Mouse (Mus musculus) spleen, adult 18-20 months (tissue): ENCODE results near the gene Vmn1r210.
"Not testable (repeated sequence)": the region's sequence is repeated elsewhere in the genome, so short reads cannot be mapped to it uniquely, and the experiment has no call there.

Experiments used
- DNase-seq, 2 experiments: peaks; one replicate each; pipeline ENCODE4 v3.0.0; 2022; ENCODE audit warnings: mixed read lengths in 2 of 2

The Vmn1r210 gene

GRCm38 (mm10) chr13:22831248-22831647, at the start of gene Vmn1r210:
Gene Vmn1r210, minus strand, starts transcription at chr13:22831348.
- DNase-seq: no peak

- no peak for DNase-seq
Measured at GRCm38 (mm10) chr13:22879257-22879656, 48.1 kb upstream of the Vmn1r210 start.

GRCm38 (mm10) chr13:22857461-22857860, 26.3 kb upstream of the Vmn1r210 start, which contains the start of gene Vmn1r211:
Gene Vmn1r211, minus strand, starts transcription at chr13:22857561.
- DNase-seq: no peak

GRCm38 (mm10) chr13:22854760-22855159, 23.6 kb upstream of the Vmn1r210 start:
- DNase-seq: no peak

- DNase-seq: no peak
Measured at GRCm38 (mm10) chr13:22846798-22847197, 15.7 kb upstream of the Vmn1r210 start.

- not testable (repeated sequence) for DNase-seq
Measured at GRCm38 (mm10) chr13:22844304-22844703, 13.2 kb upstream of the Vmn1r210 start.

- not testable (repeated sequence) for DNase-seq
Measured at GRCm38 (mm10) chr13:22829395-22829794, 1.8 kb downstream of the Vmn1r210 start.

- not testable (repeated sequence) for DNase-seq
Measured at GRCm38 (mm10) chr13:22821601-22822000, 9.5 kb downstream of the Vmn1r210 start.

GRCm38 (mm10) chr13:22809582-22809981, 21.6 kb downstream of the Vmn1r210 start, which contains the start of gene Vmn1r209:
Gene Vmn1r209, minus strand, starts transcription at chr13:22809682.
- DNase-seq: not testable (repeated sequence)

GRCm38 (mm10) chr13:22788096-22788495, 43.1 kb downstream of the Vmn1r210 start:
- not testable (repeated sequence) for DNase-seq

GRCm38 (mm10) chr13:22784159-22784558, 47.0 kb downstream of the Vmn1r210 start:
- not testable (repeated sequence) for DNase-seq

GRCm38 (mm10) chr13:22777300-22777699, 53.8 kb downstream of the Vmn1r210 start, which contains the start of gene Vmn1r208:
Gene Vmn1r208, minus strand, starts transcription at chr13:22777400.
- DNase-seq: not testable (repeated sequence)
